Mouse (Mus musculus): ENCODE data around the gene Dvl3. TPM values are rescaled to one million over a fixed set of nuclear protein-coding genes. Genes with fewer than 3 reads are reported as not detected.
"Not testable (repeated sequence)": the region's sequence is repeated elsewhere in the genome, so short reads cannot be mapped to it uniquely, and the experiment has no call there.

Dvl3 gene
- polyA plus RNA-seq, 1 experiment from 2014 or later: 58.9 TPM

GRCm38 (mm10) chr16:20478504-20478903 is 38.3 kb upstream of the Dvl3 start:
- no peaks in the 10 kb centered on the region for H3K9me3 ChIP-seq (ENCODE audit: control insufficient read depth, low read length)
- DNase-seq (ENCODE audit: low spot score) (no peak), ATAC-seq (ENCODE audit: low FRiP score) (no peak)
- no peak overlapping the region for H3K4me3 ChIP-seq (ENCODE audit: low read depth, low read length)
- no peak overlapping the region for H3K4me2 ChIP-seq (replicated peaks; ENCODE audit: low read depth, low read length)
- H3K4me1 ChIP-seq (replicated peaks; ENCODE audit: control insufficient read depth, insufficient read depth, low read length): no peaks in the 10 kb centered on the region
- no peaks in the 10 kb centered on the region for H3K36me3 ChIP-seq (ENCODE audit: control insufficient read depth, insufficient read depth, low read length)
- H3K9ac ChIP-seq (ENCODE audit: low read depth, low read length): no peak overlapping the region
- no peaks in the 10 kb centered on the region for H3K27me3 ChIP-seq (ENCODE audit: control insufficient read depth, insufficient read depth, low read length)
- WGBS: 68% methylated on average over 2 of the region's 2 CpGs
- no peak overlapping the region for H3K27ac ChIP-seq (ENCODE audit: low read depth, low read length)

DNA sequence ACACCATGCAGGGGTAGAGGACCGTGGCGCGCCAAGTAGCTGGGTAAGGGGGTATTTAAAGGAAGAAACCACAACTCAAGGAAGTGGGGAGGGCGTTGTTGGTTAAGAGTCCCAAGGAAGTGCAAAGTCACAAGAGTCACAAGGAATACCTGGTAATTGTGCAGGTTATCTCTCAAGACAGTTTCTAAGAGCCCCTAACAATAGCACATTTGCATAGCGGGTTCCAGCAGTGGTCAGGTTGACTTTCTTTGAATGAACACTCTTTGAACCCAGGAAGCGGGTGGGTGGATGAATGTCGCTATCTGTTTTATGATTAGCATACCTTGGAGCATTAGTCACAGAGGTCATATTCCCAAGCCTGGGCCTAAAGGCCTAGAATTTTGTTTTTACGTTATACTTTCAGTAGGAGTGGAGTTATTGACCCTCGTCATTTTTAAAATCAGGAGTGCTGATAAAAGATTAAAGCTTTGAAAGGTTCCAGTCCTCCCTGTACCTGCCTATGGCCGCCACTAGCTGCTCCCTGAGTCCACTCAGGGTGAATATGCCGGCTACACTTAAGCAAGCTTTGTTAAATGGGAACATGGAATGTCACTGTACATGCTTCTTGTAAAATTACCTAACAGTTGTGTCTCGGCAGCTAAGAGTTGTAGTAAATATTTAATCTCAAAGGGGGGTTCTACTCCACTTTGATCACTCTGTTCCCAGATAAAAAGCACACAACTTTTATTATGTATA is 37.6 kb upstream of the Dvl3 start:
- not testable (repeated sequence) for H3K27me3 ChIP-seq (ENCODE audit: control insufficient read depth, insufficient read depth, low read length); H3K4me3 ChIP-seq (ENCODE audit: low read depth, low read length); H3K4me1 ChIP-seq (replicated peaks; ENCODE audit: control insufficient read depth, insufficient read depth, low read length); H3K27ac ChIP-seq (ENCODE audit: low read depth, low read length); ATAC-seq (ENCODE audit: low FRiP score); H3K9me3 ChIP-seq (ENCODE audit: control insufficient read depth, low read length); DNase-seq (ENCODE audit: low spot score); H3K36me3 ChIP-seq (ENCODE audit: control insufficient read depth, insufficient read depth, low read length); H3K4me2 ChIP-seq (replicated peaks; ENCODE audit: low read depth, low read length); H3K9ac ChIP-seq (ENCODE audit: low read depth, low read length)
- 93% methylated on average over 12 of the region's 12 CpGs for WGBS

DNA sequence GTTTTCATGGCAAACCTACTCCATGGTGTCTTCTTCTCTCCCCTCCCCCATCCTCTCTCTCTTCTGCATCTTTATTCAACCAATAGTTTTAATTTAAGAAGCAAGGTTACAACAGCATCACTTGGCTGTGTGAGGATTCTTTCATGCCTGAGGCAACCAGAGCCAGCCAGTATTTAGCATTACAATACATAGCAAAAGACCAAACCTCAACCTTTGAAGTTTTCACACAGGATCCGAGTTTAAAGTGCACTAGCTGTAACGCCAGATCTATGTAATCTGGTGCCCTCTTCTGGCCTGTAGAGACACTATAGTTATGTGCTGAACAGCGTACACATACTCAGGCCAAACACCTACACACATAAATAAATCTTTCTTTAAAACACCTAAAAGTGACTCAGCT is 36.7 kb upstream of the Dvl3 start:
- WGBS: 32% methylated on average over 3 of the region's 3 CpGs
- Histone ChIP-seq H3K36me3 (ENCODE audit: control insufficient read depth, insufficient read depth, low read length) (no peaks in the 10 kb centered on the region), H3K4me2 (replicated peaks; ENCODE audit: low read depth, low read length) (no peak overlapping the region), H3K9me3 (ENCODE audit: control insufficient read depth, low read length) (no peaks in the 10 kb centered on the region), H3K4me1 (replicated peaks; ENCODE audit: control insufficient read depth, insufficient read depth, low read length) (no peaks in the 10 kb centered on the region), H3K9ac (ENCODE audit: low read depth, low read length) (no peak overlapping the region), H3K27me3 (ENCODE audit: control insufficient read depth, insufficient read depth, low read length) (no peaks in the 10 kb centered on the region), H3K27ac (ENCODE audit: low read depth, low read length) (no peak overlapping the region), H3K4me3 (ENCODE audit: low read depth, low read length) (no peak overlapping the region)
- ATAC-seq (ENCODE audit: low FRiP score): no peak
- DNase-seq (ENCODE audit: low spot score): peak; percentile 20

DNA sequence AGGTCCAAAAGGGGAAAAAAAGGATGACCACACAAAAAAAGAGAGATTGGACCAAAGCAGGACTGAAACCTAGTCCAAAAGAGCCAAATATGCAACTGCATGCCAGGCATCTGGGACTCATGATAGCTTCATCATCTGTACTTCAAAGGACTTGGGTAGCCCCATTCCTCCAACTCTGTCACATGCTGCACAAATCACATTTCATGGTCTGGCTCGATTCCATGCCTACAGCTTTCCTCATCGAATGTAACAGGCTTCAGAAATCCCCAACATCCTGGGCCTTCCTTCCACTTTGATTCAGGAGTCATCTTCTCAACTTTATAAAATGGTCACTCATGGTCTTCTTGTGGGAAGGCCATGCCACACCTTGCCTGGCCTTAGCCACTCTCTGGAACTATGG is 35.0 kb upstream of the Dvl3 start:
- Histone ChIP-seq H3K27ac (ENCODE audit: low read depth, low read length) (no peak overlapping the region), H3K4me3 (ENCODE audit: low read depth, low read length) (no peak overlapping the region), H3K9me3 (ENCODE audit: control insufficient read depth, low read length) (no peaks in the 10 kb centered on the region), H3K9ac (ENCODE audit: low read depth, low read length) (no peak overlapping the region), H3K4me1 (replicated peaks; ENCODE audit: control insufficient read depth, insufficient read depth, low read length) (no peaks in the 10 kb centered on the region), H3K27me3 (ENCODE audit: control insufficient read depth, insufficient read depth, low read length) (no peaks in the 10 kb centered on the region), H3K36me3 (ENCODE audit: control insufficient read depth, insufficient read depth, low read length) (no peaks in the 10 kb centered on the region), H3K4me2 (replicated peaks; ENCODE audit: low read depth, low read length) (no peak overlapping the region)
- WGBS: 85% methylated on average over 2 of the region's 2 CpGs
- no peak for DNase-seq (ENCODE audit: low spot score)
- ATAC-seq (ENCODE audit: low FRiP score): no peak

GRCm38 (mm10) chr16:20483716-20484115 is 33.1 kb upstream of the Dvl3 start:
- not testable (repeated sequence) for H3K9ac ChIP-seq (ENCODE audit: low read depth, low read length); ATAC-seq (ENCODE audit: low FRiP score); H3K4me3 ChIP-seq (ENCODE audit: low read depth, low read length); H3K9me3 ChIP-seq (ENCODE audit: control insufficient read depth, low read length); H3K36me3 ChIP-seq (ENCODE audit: control insufficient read depth, insufficient read depth, low read length); H3K4me1 ChIP-seq (replicated peaks; ENCODE audit: control insufficient read depth, insufficient read depth, low read length); DNase-seq (ENCODE audit: low spot score); H3K4me2 ChIP-seq (replicated peaks; ENCODE audit: low read depth, low read length); H3K27ac ChIP-seq (ENCODE audit: low read depth, low read length); H3K27me3 ChIP-seq (ENCODE audit: control insufficient read depth, insufficient read depth, low read length)
- WGBS: 91% methylated on average over 5 of the region's 7 CpGs

DNA sequence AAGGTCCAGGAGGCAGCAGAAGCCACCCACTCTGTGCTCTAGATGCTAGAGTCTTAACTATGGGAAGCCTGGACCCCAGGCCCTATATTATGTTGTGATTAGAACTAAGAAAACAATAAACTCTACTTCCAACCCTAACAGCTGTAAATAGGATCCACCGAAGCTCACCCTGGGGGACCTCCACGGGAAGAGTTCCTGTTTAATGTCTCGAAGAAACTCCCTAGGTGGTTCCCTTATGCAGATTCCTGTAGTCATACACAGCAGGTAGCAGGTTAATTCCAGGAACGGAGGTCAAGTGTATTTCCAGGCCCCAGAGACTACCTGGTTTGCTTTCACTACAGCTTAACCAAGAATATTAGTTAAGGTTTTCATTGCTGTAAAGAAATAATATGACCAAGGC is 31.7 kb upstream of the Dvl3 start:
- Histone ChIP-seq H3K27ac (ENCODE audit: low read depth, low read length) (no peak overlapping the region), H3K4me3 (ENCODE audit: low read depth, low read length) (no peak overlapping the region), H3K4me1 (replicated peaks; ENCODE audit: control insufficient read depth, insufficient read depth, low read length) (no peaks in the 10 kb centered on the region), H3K9ac (ENCODE audit: low read depth, low read length) (no peak overlapping the region), H3K9me3 (ENCODE audit: control insufficient read depth, low read length) (no peaks in the 10 kb centered on the region), H3K27me3 (ENCODE audit: control insufficient read depth, insufficient read depth, low read length) (no peaks in the 10 kb centered on the region), H3K36me3 (ENCODE audit: control insufficient read depth, insufficient read depth, low read length) (no peaks in the 10 kb centered on the region), H3K4me2 (replicated peaks; ENCODE audit: low read depth, low read length) (no peak overlapping the region)
- 46% methylated on average over 4 of the region's 4 CpGs for WGBS
- ATAC-seq (ENCODE audit: low FRiP score) (no peak), DNase-seq (ENCODE audit: low spot score) (no peak)

GRCm38 (mm10) chr16:20486048-20486447 is 30.7 kb upstream of the Dvl3 start:
- no peak overlapping the region for H3K9ac ChIP-seq (ENCODE audit: low read depth, low read length)
- no peaks in the 10 kb centered on the region for H3K36me3 ChIP-seq (ENCODE audit: control insufficient read depth, insufficient read depth, low read length)
- no peaks in the 10 kb centered on the region for H3K27me3 ChIP-seq (ENCODE audit: control insufficient read depth, insufficient read depth, low read length)
- no peaks in the 10 kb centered on the region for H3K9me3 ChIP-seq (ENCODE audit: control insufficient read depth, low read length)
- no peak overlapping the region for H3K4me3 ChIP-seq (ENCODE audit: low read depth, low read length)
- no peak overlapping the region for H3K27ac ChIP-seq (ENCODE audit: low read depth, low read length)
- H3K4me1 ChIP-seq (replicated peaks; ENCODE audit: control insufficient read depth, insufficient read depth, low read length): no peaks in the 10 kb centered on the region
- WGBS: 66% methylated on average over 3 of the region's 3 CpGs
- H3K4me2 ChIP-seq (replicated peaks; ENCODE audit: low read depth, low read length): no peak overlapping the region
- no peak for ATAC-seq (ENCODE audit: low FRiP score)
- no peak for DNase-seq (ENCODE audit: low spot score)

- no peaks in the 10 kb centered on the region for H3K36me3 ChIP-seq (ENCODE audit: control insufficient read depth, insufficient read depth, low read length)
- WGBS: 88% methylated on average over 1 of the region's 1 CpGs
- H3K4me2 ChIP-seq (replicated peaks; ENCODE audit: low read depth, low read length): no peak overlapping the region
- no peak overlapping the region for H3K27ac ChIP-seq (ENCODE audit: low read depth, low read length)
- no peaks in the 10 kb centered on the region for H3K4me1 ChIP-seq (replicated peaks; ENCODE audit: control insufficient read depth, insufficient read depth, low read length)
- ATAC-seq (ENCODE audit: low FRiP score) (no peak), DNase-seq (ENCODE audit: low spot score) (no peak)
- H3K9ac ChIP-seq (ENCODE audit: low read depth, low read length): no peak overlapping the region
- no peaks in the 10 kb centered on the region for H3K9me3 ChIP-seq (ENCODE audit: control insufficient read depth, low read length)
- no peaks in the 10 kb centered on the region for H3K27me3 ChIP-seq (ENCODE audit: control insufficient read depth, insufficient read depth, low read length)
- no peak overlapping the region for H3K4me3 ChIP-seq (ENCODE audit: low read depth, low read length)
These were observed 28.6 kb upstream of the Dvl3 start for GRCm38 (mm10) chr16:20488151-20488550.

DNA sequence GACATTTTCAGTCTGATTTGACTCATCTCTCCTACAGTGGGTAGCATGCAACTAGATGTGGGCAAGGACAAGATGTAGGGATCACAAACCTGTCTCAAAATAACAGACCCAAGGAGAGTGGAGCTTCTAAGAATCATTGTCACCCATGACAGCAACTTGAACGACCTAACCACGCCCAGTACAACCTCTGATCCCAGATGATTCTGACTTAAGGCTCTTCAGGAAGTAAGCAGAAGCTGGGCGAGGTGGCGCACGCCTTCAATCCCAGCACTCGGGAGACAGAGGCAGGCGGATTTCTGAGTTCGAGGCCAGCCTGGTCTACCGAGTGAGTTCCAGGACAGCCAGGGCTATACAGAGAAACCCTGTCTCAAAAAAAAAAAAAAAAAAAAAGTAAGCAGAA is 28.0 kb upstream of the Dvl3 start:
- not testable (repeated sequence) for H3K4me2 ChIP-seq (replicated peaks; ENCODE audit: low read depth, low read length); DNase-seq (ENCODE audit: low spot score); ATAC-seq (ENCODE audit: low FRiP score); H3K9ac ChIP-seq (ENCODE audit: low read depth, low read length); H3K4me1 ChIP-seq (replicated peaks; ENCODE audit: control insufficient read depth, insufficient read depth, low read length); H3K27me3 ChIP-seq (ENCODE audit: control insufficient read depth, insufficient read depth, low read length); H3K4me3 ChIP-seq (ENCODE audit: low read depth, low read length); H3K9me3 ChIP-seq (ENCODE audit: control insufficient read depth, low read length); H3K27ac ChIP-seq (ENCODE audit: low read depth, low read length); H3K36me3 ChIP-seq (ENCODE audit: control insufficient read depth, insufficient read depth, low read length)
- WGBS: 85% methylated on average over 9 of the region's 9 CpGs

All from hindbrain, embryonic 11.5 days (tissue).